Mouse (Mus musculus): ENCODE data around the gene M6pr. TPM values are rescaled to one million over a fixed set of nuclear protein-coding genes. Genes with fewer than 3 reads are reported as not detected.

The M6pr gene
- total RNA-seq, 1 experiment = 297 TPM

DNA sequence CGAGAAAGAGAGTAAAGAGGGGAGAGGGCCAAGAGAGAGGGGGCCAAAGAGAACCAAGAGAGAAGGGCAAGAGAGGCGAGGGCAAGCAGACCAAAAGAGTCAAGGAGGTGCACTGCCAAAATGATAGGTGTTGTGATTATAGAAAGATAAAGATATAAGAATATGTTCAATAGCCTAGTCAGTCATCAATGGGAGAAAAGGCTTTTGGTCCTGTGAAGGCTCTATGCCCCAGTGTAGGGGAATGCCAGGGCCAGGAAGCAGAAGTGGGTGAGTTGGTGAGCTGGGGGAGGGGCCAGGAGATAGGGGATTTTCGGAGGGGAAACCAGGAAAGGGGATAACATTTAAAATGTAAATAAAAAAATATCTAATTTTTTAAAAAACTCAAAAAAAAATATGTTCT, 14.2 kb upstream of the M6pr start:
- no peak for DNase-seq (ENCODE audit: low read depth, low spot score)
- H3K36me3 ChIP-seq (ENCODE audit: control insufficient read depth, insufficient read depth, low read length, poor library complexity, severe bottlenecking) = no peaks in the 10 kb centered on the region
- in situ Hi-C loops (cut with MboI; ENCODE audit: low sequenced_read_pairs in 2 of 2, unreplicated experiment in 2 of 2) = no loop called here

DNA sequence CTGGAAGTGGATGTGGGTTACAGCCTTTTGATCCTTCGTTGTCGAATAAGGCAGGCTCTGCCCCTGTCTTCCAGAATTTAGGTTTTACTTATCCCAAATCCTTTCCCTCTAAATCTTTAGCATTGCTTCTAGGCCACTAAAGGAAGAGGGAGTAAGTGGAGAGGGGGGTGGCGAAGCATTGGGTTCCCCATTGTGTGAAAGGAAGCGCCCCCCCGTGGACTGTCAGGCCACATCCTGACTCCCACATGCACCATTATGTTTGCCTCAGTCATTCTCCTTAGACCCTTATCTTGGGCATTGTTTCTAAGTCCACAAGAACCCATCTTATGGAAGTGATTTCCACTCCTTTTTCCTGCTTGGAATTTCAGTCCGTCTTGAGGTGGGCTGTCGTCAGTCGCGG, 13.3 kb upstream of the M6pr start:
- H3K9me3 ChIP-seq (ENCODE audit: control insufficient read depth, insufficient read depth, low read depth, low read length) = no peaks in the 10 kb centered on the region
- in situ Hi-C loops (cut with MboI; ENCODE audit: low sequenced_read_pairs in 2 of 2, unreplicated experiment in 2 of 2) = no loop called here
- no peak overlapping the region for H3K27ac ChIP-seq (ENCODE audit: insufficient read depth, low read depth, low read length, poor library complexity, severe bottlenecking)
- peaks cover 4% of the 10 kb centered on the region in 2 experiments; a peak in 2 of 4 replicates for H3K4me1 ChIP-seq (ENCODE audit: control insufficient read depth in 2 of 2, insufficient read depth in 2 of 2, low read length in 2 of 2, poor library complexity in 1 of 2)
- TF ChIP-seq ZC3H11A (IDR thresholded peaks at IDR 0.05; ENCODE audit: borderline replicate concordance, low read depth, low read length) (no peak), ZNF384 (IDR thresholded peaks at IDR 0.05; ENCODE audit: low read depth, low read length) (no peak), MAFK (IDR thresholded peaks at IDR 0.05; ENCODE audit: insufficient read depth, low read depth, low read length) (no peak), CHD2 (IDR thresholded peaks at IDR 0.05; ENCODE audit: low read depth, low read length) (no peak), HCFC1 (IDR thresholded peaks at IDR 0.05; ENCODE audit: borderline replicate concordance, insufficient read depth, low read length) (no peak)
- H3K4me3 ChIP-seq (ENCODE audit: insufficient read depth in 1 of 2, low read depth in 1 of 2, low read length in 2 of 2, poor library complexity in 1 of 2, severe bottlenecking in 1 of 2) = no peak overlapping the region
- no peaks in the 10 kb centered on the region for H3K36me3 ChIP-seq (ENCODE audit: control insufficient read depth, insufficient read depth, low read length, poor library complexity, severe bottlenecking)
- no peak for DNase-seq (ENCODE audit: low read depth, low spot score)
- no peak overlapping the region for H3K9ac ChIP-seq (ENCODE audit: insufficient read depth, low read depth, low read length, poor library complexity, severe bottlenecking)

More for the DNA sequence above, 14.2 kb upstream of the M6pr start:
- Histone ChIP-seq H3K4me1 (ENCODE audit: control insufficient read depth in 2 of 2, insufficient read depth in 2 of 2, low read length in 2 of 2, poor library complexity in 1 of 2) (peaks cover 4% of the 10 kb centered on the region in 2 experiments; a peak in 2 of 4 replicates), H3K9ac (ENCODE audit: insufficient read depth, low read depth, low read length, poor library complexity, severe bottlenecking) (no peak overlapping the region), H3K27ac (ENCODE audit: insufficient read depth, low read depth, low read length, poor library complexity, severe bottlenecking) (no peak overlapping the region), H3K9me3 (ENCODE audit: control insufficient read depth, insufficient read depth, low read depth, low read length) (no peaks in the 10 kb centered on the region), H3K4me3 (ENCODE audit: insufficient read depth in 1 of 2, low read depth in 1 of 2, low read length in 2 of 2, poor library complexity in 1 of 2, severe bottlenecking in 1 of 2) (no peak overlapping the region)
- TF ChIP-seq MAFK (IDR thresholded peaks at IDR 0.05; ENCODE audit: insufficient read depth, low read depth, low read length) (no peak), ZNF384 (IDR thresholded peaks at IDR 0.05; ENCODE audit: low read depth, low read length) (no peak), HCFC1 (IDR thresholded peaks at IDR 0.05; ENCODE audit: borderline replicate concordance, insufficient read depth, low read length) (no peak), CHD2 (IDR thresholded peaks at IDR 0.05; ENCODE audit: low read depth, low read length) (no peak), ZC3H11A (IDR thresholded peaks at IDR 0.05; ENCODE audit: borderline replicate concordance, low read depth, low read length) (no peak)

DNA sequence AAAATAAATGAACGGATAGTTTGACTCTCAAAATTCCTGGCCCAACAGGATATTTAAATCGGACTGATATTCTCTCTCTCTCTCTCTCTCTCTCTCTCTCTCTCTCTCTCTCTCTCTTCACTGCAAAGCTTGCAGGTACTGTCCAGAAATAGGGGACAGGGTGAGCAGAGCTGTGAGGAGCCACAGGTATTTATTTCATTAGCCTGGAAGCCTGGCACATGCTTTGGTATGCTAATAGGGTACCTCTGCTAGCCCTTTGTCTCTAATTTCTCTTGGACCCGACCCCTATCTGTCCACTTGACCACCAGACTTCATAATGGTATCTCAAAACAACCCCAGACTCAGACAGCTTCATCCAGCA, 11.6 kb upstream of the M6pr start:
- no peak overlapping the region for H3K9ac ChIP-seq (ENCODE audit: insufficient read depth, low read depth, low read length, poor library complexity, severe bottlenecking)
- TF ChIP-seq ZC3H11A (IDR thresholded peaks at IDR 0.05; ENCODE audit: borderline replicate concordance, low read depth, low read length) (no peak), ZNF384 (IDR thresholded peaks at IDR 0.05; ENCODE audit: low read depth, low read length) (no peak), MAFK (IDR thresholded peaks at IDR 0.05; ENCODE audit: insufficient read depth, low read depth, low read length) (no peak), CHD2 (IDR thresholded peaks at IDR 0.05; ENCODE audit: low read depth, low read length) (no peak), HCFC1 (IDR thresholded peaks at IDR 0.05; ENCODE audit: borderline replicate concordance, insufficient read depth, low read length) (no peak)
- no peak overlapping the region for H3K4me3 ChIP-seq (ENCODE audit: insufficient read depth in 1 of 2, low read depth in 1 of 2, low read length in 2 of 2, poor library complexity in 1 of 2, severe bottlenecking in 1 of 2)
- H3K9me3 ChIP-seq (ENCODE audit: control insufficient read depth, insufficient read depth, low read depth, low read length) = no peaks in the 10 kb centered on the region
- H3K4me1 ChIP-seq (ENCODE audit: control insufficient read depth in 2 of 2, insufficient read depth in 2 of 2, low read length in 2 of 2, poor library complexity in 1 of 2) = peaks cover 4% of the 10 kb centered on the region in 2 experiments; a peak in 2 of 4 replicates
- DNase-seq (ENCODE audit: low read depth, low spot score) = no peak
- no peak overlapping the region for H3K27ac ChIP-seq (ENCODE audit: insufficient read depth, low read depth, low read length, poor library complexity, severe bottlenecking)
- in situ Hi-C loops (cut with MboI; ENCODE audit: low sequenced_read_pairs in 2 of 2, unreplicated experiment in 2 of 2) = no loop called here
- H3K36me3 ChIP-seq (ENCODE audit: control insufficient read depth, insufficient read depth, low read length, poor library complexity, severe bottlenecking) = no peaks in the 10 kb centered on the region

DNA sequence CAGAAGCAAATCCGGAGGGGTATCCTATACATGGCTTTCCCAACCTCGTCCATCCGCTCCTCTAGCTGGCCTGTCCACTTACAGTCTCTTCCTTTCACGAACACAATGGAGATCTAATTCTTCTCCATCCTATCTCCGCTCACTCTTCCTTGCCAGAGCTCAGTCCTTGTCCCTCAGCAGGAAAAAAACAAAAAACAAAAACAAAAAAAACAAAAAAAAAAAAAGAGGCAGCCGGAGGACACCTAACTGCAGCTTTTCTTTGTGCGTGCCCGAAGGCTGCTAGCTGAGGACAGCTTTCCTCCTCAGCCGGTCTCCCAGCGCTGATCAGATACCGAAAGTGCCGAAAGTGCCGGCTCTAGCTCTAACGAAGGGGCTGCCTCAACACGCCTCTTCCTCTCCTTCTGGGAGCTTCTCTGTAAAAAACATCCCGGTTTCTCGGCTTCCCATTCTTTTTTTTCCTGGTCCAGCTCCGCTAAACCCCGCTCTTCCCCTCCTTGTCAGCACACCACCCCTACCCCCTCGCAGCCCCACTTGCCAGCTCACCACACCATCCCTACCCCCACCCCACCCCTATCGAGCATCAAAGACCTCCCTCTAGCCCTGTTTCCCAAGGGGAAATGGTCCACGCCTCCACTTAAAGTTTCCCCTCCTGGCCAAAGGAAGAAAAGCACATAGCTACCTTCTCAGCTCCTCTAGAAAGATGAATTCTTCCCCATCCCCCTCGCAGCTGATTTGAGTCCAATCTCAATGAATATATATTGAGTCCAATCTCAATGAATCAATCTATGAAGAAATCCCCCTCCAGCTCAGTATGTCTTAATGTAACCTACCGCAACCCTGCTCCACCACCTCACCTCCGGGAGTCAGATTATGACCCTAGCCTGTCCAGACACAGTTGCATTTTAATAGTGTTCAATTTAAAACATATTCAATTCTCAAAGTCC, 11.0 kb upstream of the M6pr start:
- Histone ChIP-seq H3K4me3 (ENCODE audit: insufficient read depth in 1 of 2, low read depth in 1 of 2, low read length in 2 of 2, poor library complexity in 1 of 2, severe bottlenecking in 1 of 2) (peak overlapping the region; percentile 3 to 44; a peak in 2 of 4 replicates), H3K27ac (ENCODE audit: insufficient read depth, low read depth, low read length, poor library complexity, severe bottlenecking) (no peak overlapping the region), H3K4me1 (ENCODE audit: control insufficient read depth in 2 of 2, insufficient read depth in 2 of 2, low read length in 2 of 2, poor library complexity in 1 of 2) (peaks cover 4% of the 10 kb centered on the region in 2 experiments; a peak in 2 of 4 replicates), H3K9ac (ENCODE audit: insufficient read depth, low read depth, low read length, poor library complexity, severe bottlenecking) (no peak overlapping the region), H3K9me3 (ENCODE audit: control insufficient read depth, insufficient read depth, low read depth, low read length) (no peaks in the 10 kb centered on the region), H3K36me3 (ENCODE audit: control insufficient read depth, insufficient read depth, low read length, poor library complexity, severe bottlenecking) (no peaks in the 10 kb centered on the region)
- DNase-seq (ENCODE audit: low read depth, low spot score) = no peak
- TF ChIP-seq MAFK (IDR thresholded peaks at IDR 0.05; ENCODE audit: insufficient read depth, low read depth, low read length) (no peak), HCFC1 (IDR thresholded peaks at IDR 0.05; ENCODE audit: borderline replicate concordance, insufficient read depth, low read length) (no peak)
- in situ Hi-C loops (cut with MboI; ENCODE audit: low sequenced_read_pairs in 2 of 2, unreplicated experiment in 2 of 2) = no loop called here

All from ES-E14 (cell line).